ENCODE assay signal across 8 mouse cellular contexts in genomic region chr17:28340578-28340977, GRCm38 (mm10). TPM values are rescaled to one million over a fixed set of nuclear protein-coding genes. Genes with fewer than 3 reads are reported as not detected.
DNase-seq lines count a peak whose midpoint lies in the region; ATAC-seq and TF ChIP-seq lines count a peak whose summit lies in the region.

No protein-coding gene starts in this region.

- peaks cover 33% of the 10 kb centered on the region for H3K4me1 ChIP-seq in lung, embryonic 14.5 days (ENCODE audit: insufficient read depth)
- H3K4me1 ChIP-seq in lung, adult 2 months (ENCODE audit: control insufficient read depth, insufficient read depth, low read length), result peaks cover 13% of the 10 kb centered on the region
- peaks cover 54% of the 10 kb centered on the region for H3K4me1 ChIP-seq in heart, embryonic 15.5 days (replicated peaks)
- peaks cover 3 to 4% of the 10 kb centered on the region in 2 experiments; a peak in 1 of 4 replicates for H3K4me1 ChIP-seq in liver, embryonic 14.5 days (replicated peaks; ENCODE audit: control insufficient read depth in 2 of 2, insufficient read depth in 2 of 2, low read length in 1 of 2)
- H3K4me1 ChIP-seq in stomach, embryonic 15.5 days, result peaks cover 66% of the 10 kb centered on the region
- no peaks in the 10 kb centered on the region for H3K4me1 ChIP-seq in cerebellum, adult 2 months (ENCODE audit: control insufficient read depth, insufficient read depth, low read length)

- no peaks in the 10 kb centered on the region for H3K27me3 ChIP-seq in lung, embryonic 14.5 days (ENCODE audit: insufficient read depth, low read length)
- no peaks in the 10 kb centered on the region for H3K27me3 ChIP-seq in heart, embryonic 15.5 days
- H3K27me3 ChIP-seq in liver, embryonic 14.5 days (ENCODE audit: control insufficient read depth, insufficient read depth, low read length), result no peaks in the 10 kb centered on the region
- no peaks in the 10 kb centered on the region for H3K27me3 ChIP-seq in stomach, embryonic 15.5 days (replicated peaks)
- no peaks in the 10 kb centered on the region for H3K27me3 ChIP-seq in cerebellum, adult 2 months (ENCODE audit: control insufficient read depth, insufficient read depth, low read length)

- peak overlapping the region; percentile 87 for H3K27ac ChIP-seq in lung, embryonic 14.5 days (ENCODE audit: low read depth)
- peak overlapping the region; percentile 88 for H3K27ac ChIP-seq in heart, embryonic 15.5 days
- H3K27ac ChIP-seq in liver, embryonic 14.5 days, result no peak overlapping the region
- H3K27ac ChIP-seq in stomach, embryonic 15.5 days, result peak overlapping the region; percentile 91
- H3K27ac ChIP-seq in cerebellum, adult 2 months (ENCODE audit: insufficient read depth, low read length), result no peak overlapping the region

- no peak for TF ChIP-seq POLR2A in lung, adult 2 months (IDR thresholded peaks at IDR 0.05; ENCODE audit: borderline replicate concordance, extremely low read depth, low read depth, low read length)
- TF ChIP-seq POLR2A in cerebellum, adult 2 months (IDR thresholded peaks at IDR 0.05; ENCODE audit: borderline replicate concordance, insufficient read depth, low read length), result no peak

- TF ChIP-seq EP300 in liver, embryonic 14.5 days (IDR thresholded peaks at IDR 0.05; ENCODE audit: low read depth), result no peak

- peak; percentile 30 for ATAC-seq in lung, embryonic 14.5 days (ENCODE audit: insufficient read depth)
- peak; percentile 28 for ATAC-seq in heart, embryonic 15.5 days (replicated peaks; ENCODE audit: insufficient number of reproducible peaks, insufficient read depth, low FRiP score, low read depth)
- ATAC-seq in liver, embryonic 14.5 days (ENCODE audit: insufficient read depth), result no peak
- peak; percentile 4; the same call in 1 of the 2 replicates for ATAC-seq in stomach, embryonic 15.5 days (ENCODE audit: insufficient read depth, low FRiP score, low read depth)

- 0 out of 2 replicates have a peak overlapping the region, but pooled peaks have one; percentile 7 for H3K4me3 ChIP-seq in lung, embryonic 14.5 days (ENCODE audit: low read depth, low read length)
- no peak overlapping the region for H3K4me3 ChIP-seq in lung, adult 2 months (replicated peaks; ENCODE audit: extremely low read depth, low read depth, low read length)
- H3K4me3 ChIP-seq in heart, embryonic 15.5 days, result peak overlapping the region; percentile 40
- H3K4me3 ChIP-seq in liver, embryonic 14.5 days (ENCODE audit: insufficient read depth in 1 of 2, low read depth in 2 of 2, low read length in 2 of 2), result no peak overlapping the region
- H3K4me3 ChIP-seq in stomach, embryonic 15.5 days (replicated peaks), result peak overlapping the region; percentile 11; the same call in 1 of the 2 replicates
- no peak overlapping the region for H3K4me3 ChIP-seq in cerebellum, adult 2 months (replicated peaks; ENCODE audit: insufficient read depth, low read depth, low read length)

- no peak for TF ChIP-seq CTCF in lung, embryonic 14.5 days (IDR thresholded peaks at IDR 0.05; ENCODE audit: low read depth)
- TF ChIP-seq CTCF in lung, adult 2 months (IDR thresholded peaks at IDR 0.05; ENCODE audit: insufficient read depth, low read length), result no peak
- TF ChIP-seq CTCF in liver, embryonic 14.5 days (IDR thresholded peaks at IDR 0.05; ENCODE audit: low read depth), result no peak
- no peak for TF ChIP-seq CTCF in cerebellum, adult 2 months (IDR thresholded peaks at IDR 0.05; ENCODE audit: borderline replicate concordance, insufficient read depth, low read depth, low read length)

- no peaks in the 10 kb centered on the region for H3K9me3 ChIP-seq in lung, embryonic 14.5 days (ENCODE audit: low read depth, low read length)
- no peaks in the 10 kb centered on the region for H3K9me3 ChIP-seq in heart, embryonic 15.5 days (replicated peaks)
- H3K9me3 ChIP-seq in liver, embryonic 14.5 days (ENCODE audit: control insufficient read depth, low read length), result no peaks in the 10 kb centered on the region
- no peaks in the 10 kb centered on the region for H3K9me3 ChIP-seq in stomach, embryonic 15.5 days

- DNase-seq in lung, embryonic 14.5 days, result peak; percentile 49
- no peak for DNase-seq in lung, adult 2 months
- no peak for DNase-seq in liver, embryonic 14.5 days (ENCODE audit: low read depth in 3 of 3, low spot score in 3 of 3)
- DNase-seq in right cerebral cortex, adult 2 months (ENCODE audit: low spot score in 2 of 2), result no peak
- no peak for DNase-seq in cerebellum, adult 2 months
- no peak for DNase-seq in embryo, embryonic 11 days

- H3K36me3 ChIP-seq in lung, embryonic 14.5 days (ENCODE audit: insufficient read depth), result peaks cover 42% of the 10 kb centered on the region
- H3K36me3 ChIP-seq in heart, embryonic 15.5 days, result peaks cover 26% of the 10 kb centered on the region
- no peaks in the 10 kb centered on the region for H3K36me3 ChIP-seq in liver, embryonic 14.5 days (replicated peaks; ENCODE audit: control insufficient read depth, insufficient read depth, low read depth)
- H3K36me3 ChIP-seq in stomach, embryonic 15.5 days, result peaks cover 26% of the 10 kb centered on the region

- H3K9ac ChIP-seq in lung, embryonic 14.5 days, result peak overlapping the region; percentile 47; the same call in 1 of the 2 replicates
- peak overlapping the region; percentile 60 for H3K9ac ChIP-seq in heart, embryonic 15.5 days
- H3K9ac ChIP-seq in liver, embryonic 14.5 days (replicated peaks), result no peak overlapping the region
- no peak overlapping the region for H3K9ac ChIP-seq in stomach, embryonic 15.5 days

- 53% methylated on average over 7 of the region's 7 CpGs for WGBS in lung, embryonic 14.5 days
- WGBS in lung, adult 2 months, result 44% methylated on average over 7 of the region's 7 CpGs
- WGBS in heart, embryonic 15.5 days, result 44% methylated on average over 7 of the region's 7 CpGs
- 48% methylated on average over 7 of the region's 7 CpGs for WGBS in liver, embryonic 14.5 days (ENCODE audit: insufficient replicate concordance)
- 55% methylated on average over 7 of the region's 7 CpGs for WGBS in stomach, embryonic 15.5 days
- 81% methylated on average over 7 of the region's 7 CpGs for WGBS in cerebellum, adult 2 months

- peak overlapping the region; percentile 57 for H3K4me2 ChIP-seq in lung, embryonic 14.5 days
- H3K4me2 ChIP-seq in heart, embryonic 15.5 days, result peak overlapping the region; percentile 70
- peak overlapping the region; percentile 16 for H3K4me2 ChIP-seq in liver, embryonic 14.5 days (ENCODE audit: low read depth)
- H3K4me2 ChIP-seq in stomach, embryonic 15.5 days, result peak overlapping the region; percentile 62

RNA-seq across cellular contexts. Expression of gene Tead3, which starts 10.0 kb away (rescaled TPM):
- polyA plus RNA-seq in lung, embryonic 14.5 days (2014; fragmentation: Nextera tagmentation; extraction: Ambion mirVana), result 11.2 and 11.3 TPM in 2 replicates
- polyA plus RNA-seq in lung, adult 2 months (2012; rRNA removed), result 28.1 and 30.7 TPM in 2 replicates
- polyA plus RNA-seq in heart, embryonic 15.5 days (2015; fragmentation: Nextera tagmentation; extraction: Ambion mirVana), result 5.3 and 6.6 TPM in 2 replicates
- 2.0 and 2.2 TPM in 2 replicates for polyA plus RNA-seq in liver, embryonic 14.5 days (2012; rRNA removed)
- polyA plus RNA-seq in liver, embryonic 14.5 days (2014; fragmentation: Nextera tagmentation; extraction: Ambion mirVana), result 0.52 and 0.63 TPM in 2 replicates
- 11.5 and 12.0 TPM in 2 replicates for polyA plus RNA-seq in stomach, embryonic 15.5 days (2015; fragmentation: Nextera tagmentation; extraction: Ambion mirVana)
- 2.3 and 3.2 TPM in 2 replicates for polyA plus RNA-seq in cerebellum, adult 2 months (2012; rRNA removed)

RNA-seq across cellular contexts. Expression of gene Rpl10a, which starts 12.3 kb away (rescaled TPM):
- polyA plus RNA-seq in lung, embryonic 14.5 days (2014; fragmentation: Nextera tagmentation; extraction: Ambion mirVana), result 799 and 802 TPM in 2 replicates
- 1,664 and 1,938 TPM in 2 replicates for polyA plus RNA-seq in lung, adult 2 months (2012; rRNA removed)
- 305 and 312 TPM in 2 replicates for polyA plus RNA-seq in heart, embryonic 15.5 days (2015; fragmentation: Nextera tagmentation; extraction: Ambion mirVana)
- polyA plus RNA-seq in liver, embryonic 14.5 days (2012; rRNA removed), result 1,169 and 1,992 TPM in 2 replicates
- 506 and 510 TPM in 2 replicates for polyA plus RNA-seq in liver, embryonic 14.5 days (2014; fragmentation: Nextera tagmentation; extraction: Ambion mirVana)
- 490 and 616 TPM in 2 replicates for polyA plus RNA-seq in stomach, embryonic 15.5 days (2015; fragmentation: Nextera tagmentation; extraction: Ambion mirVana)
- 808 and 827 TPM in 2 replicates for polyA plus RNA-seq in cerebellum, adult 2 months (2012; rRNA removed)

RNA-seq across cellular contexts. Expression of gene Tulp1, which starts 24.4 kb away (rescaled TPM):
- 3.0 and 3.6 TPM in 2 replicates for polyA plus RNA-seq in lung, embryonic 14.5 days (2014; fragmentation: Nextera tagmentation; extraction: Ambion mirVana)
- polyA plus RNA-seq in lung, adult 2 months (2012; rRNA removed), result 7.0 and 7.2 TPM in 2 replicates
- polyA plus RNA-seq in heart, embryonic 15.5 days (2015; fragmentation: Nextera tagmentation; extraction: Ambion mirVana), result 2.6 and 4.3 TPM in 2 replicates
- 0.12 and 0.26 TPM in 2 replicates for polyA plus RNA-seq in liver, embryonic 14.5 days (2012; rRNA removed)
- polyA plus RNA-seq in liver, embryonic 14.5 days (2014; fragmentation: Nextera tagmentation; extraction: Ambion mirVana), result 0.28 and 0.42 TPM in 2 replicates
- 4.2 and 5.0 TPM in 2 replicates for polyA plus RNA-seq in stomach, embryonic 15.5 days (2015; fragmentation: Nextera tagmentation; extraction: Ambion mirVana)
- polyA plus RNA-seq in cerebellum, adult 2 months (2012; rRNA removed), result 0.29 TPM in 1 of 2 replicates, not detected in the other

RNA-seq across cellular contexts. Expression of gene Fance, which starts 27.3 kb away (rescaled TPM):
- 28.2 and 35.3 TPM in 2 replicates for polyA plus RNA-seq in lung, embryonic 14.5 days (2014; fragmentation: Nextera tagmentation; extraction: Ambion mirVana)
- 18.2 and 21.7 TPM in 2 replicates for polyA plus RNA-seq in lung, adult 2 months (2012; rRNA removed)
- polyA plus RNA-seq in heart, embryonic 15.5 days (2015; fragmentation: Nextera tagmentation; extraction: Ambion mirVana), result 18.8 and 25.3 TPM in 2 replicates
- polyA plus RNA-seq in liver, embryonic 14.5 days (2012; rRNA removed), result 4.5 and 5.5 TPM in 2 replicates
- polyA plus RNA-seq in liver, embryonic 14.5 days (2014; fragmentation: Nextera tagmentation; extraction: Ambion mirVana), result 9.4 and 10.4 TPM in 2 replicates
- 26.9 and 29.9 TPM in 2 replicates for polyA plus RNA-seq in stomach, embryonic 15.5 days (2015; fragmentation: Nextera tagmentation; extraction: Ambion mirVana)
- polyA plus RNA-seq in cerebellum, adult 2 months (2012; rRNA removed), result 16.5 and 18.4 TPM in 2 replicates

Comparison
In these comparisons a context has a peak if more than half of its experiments do, and no peak if none do; other contexts are left out.
1. H3K4me3 ChIP-seq: peak in lung, embryonic 14.5 days (single experiment), heart, embryonic 15.5 days (single experiment) and stomach, embryonic 15.5 days (single experiment); none in lung, adult 2 months (single experiment), liver, embryonic 14.5 days (0 of 2) and cerebellum, adult 2 months (single experiment).
2. H3K27ac ChIP-seq: peak in lung, embryonic 14.5 days (single experiment), heart, embryonic 15.5 days (single experiment) and stomach, embryonic 15.5 days (single experiment); none in liver, embryonic 14.5 days (single experiment) and cerebellum, adult 2 months (single experiment).
3. H3K4me2 ChIP-seq: peak in every context shown above with its lines; median percentile 70 in heart, embryonic 15.5 days; 62 in stomach, embryonic 15.5 days; 57 in lung, embryonic 14.5 days; 16 in liver, embryonic 14.5 days.
4. H3K9ac ChIP-seq: peak in lung, embryonic 14.5 days (single experiment) and heart, embryonic 15.5 days (single experiment); none in liver, embryonic 14.5 days (single experiment) and stomach, embryonic 15.5 days (single experiment).